Mouse (Mus musculus): ENCODE measurements around the gene Hsd17b11.

Hsd17b11 gene

DNA sequence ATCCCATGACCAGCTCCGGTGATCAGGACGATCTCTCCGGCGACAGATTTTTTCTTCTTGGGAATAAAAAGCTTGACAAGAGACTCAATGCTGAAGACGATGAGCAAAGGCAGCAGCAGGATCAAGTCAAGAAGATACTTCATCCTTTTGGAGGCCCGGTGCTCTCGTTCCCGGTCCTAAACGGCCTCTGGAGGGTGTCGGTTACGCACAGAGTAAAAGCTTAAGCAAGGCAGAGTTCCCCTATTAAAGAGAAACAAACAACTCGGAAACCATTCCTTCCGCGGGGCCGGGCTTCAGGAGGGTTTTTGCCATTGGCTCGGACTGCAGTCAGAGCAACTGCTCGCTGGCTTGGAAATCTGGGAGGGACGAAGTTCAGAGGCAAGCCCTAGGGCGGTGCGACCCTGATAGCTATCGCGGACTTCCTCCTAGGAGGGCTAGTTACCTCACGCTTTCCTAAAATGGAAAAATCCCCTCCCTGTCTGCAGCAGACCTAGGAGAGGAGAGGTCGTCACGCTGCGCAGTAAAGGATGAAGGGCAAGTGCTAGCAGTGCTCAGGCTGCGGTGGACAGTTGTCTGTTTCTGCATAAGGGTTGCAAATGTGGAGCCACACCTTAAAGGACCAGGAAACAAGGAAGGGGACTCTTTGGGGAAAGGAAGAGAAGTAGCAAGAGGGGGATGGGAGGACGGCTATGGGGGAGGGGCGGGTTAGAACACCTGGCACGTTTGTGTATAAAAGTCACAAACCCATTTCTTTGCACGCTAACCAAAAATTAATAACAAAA, at the start of gene Hsd17b11:
Gene Hsd17b11 (minus strand): TSS at position 323 of the 782 bp plus-strand sequence.
- ATAC-seq (ENCODE audit: low TSS enrichment), result peak; percentile 88

DNA sequence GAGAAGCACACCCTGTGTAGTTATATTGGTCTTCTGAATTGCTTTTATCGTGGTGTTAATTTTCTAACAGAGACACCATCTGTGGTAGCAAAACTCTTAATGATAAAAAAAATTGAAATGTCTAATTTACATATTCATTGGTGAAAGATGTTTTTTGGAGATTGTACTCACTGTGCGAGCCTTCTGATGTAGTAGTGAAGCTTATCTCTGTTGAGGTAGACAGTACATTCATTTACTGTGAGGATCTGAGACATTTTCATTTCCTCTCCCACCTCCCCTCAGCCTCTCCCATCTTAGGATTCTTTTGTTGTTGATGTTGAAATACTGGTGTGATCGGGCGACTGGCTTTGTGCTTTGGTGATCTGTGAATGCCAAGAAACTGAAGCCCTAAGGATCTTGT, 49.3 kb upstream of the Hsd17b11 start:
- ATAC-seq (ENCODE audit: low TSS enrichment), result no peak

DNA sequence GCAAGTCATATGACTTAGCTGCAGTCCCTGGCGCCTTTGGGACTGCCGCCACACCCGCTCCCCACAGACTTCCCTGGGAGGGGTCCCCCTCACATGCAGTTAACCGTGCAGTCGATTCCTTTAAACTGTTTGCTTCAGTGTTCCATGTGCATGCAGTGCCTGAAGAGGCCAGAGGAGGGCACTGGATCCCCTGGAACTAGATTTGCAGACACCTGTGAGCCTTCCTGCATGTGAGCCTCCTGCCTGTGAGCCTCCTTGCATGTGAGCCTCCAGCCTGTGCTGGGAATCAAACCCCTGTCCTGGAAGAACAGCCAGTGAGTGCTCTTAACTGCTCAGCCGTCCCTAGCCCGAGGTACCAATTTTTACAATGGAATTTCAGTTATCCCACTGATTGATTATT, 47.0 kb upstream of the Hsd17b11 start:
- peak; percentile 94 for ATAC-seq (ENCODE audit: low TSS enrichment)

GRCm38 (mm10) chr5:104062773-104063551, 41.2 kb upstream of the Hsd17b11 start:
- ATAC-seq (ENCODE audit: low TSS enrichment), result no peak

GRCm38 (mm10) chr5:104061936-104062772, 40.4 kb upstream of the Hsd17b11 start:
- ATAC-seq (ENCODE audit: low TSS enrichment), result peak; percentile 55; the same call in 1 of the 2 replicates

GRCm38 (mm10) chr5:104060429-104060828, 38.7 kb upstream of the Hsd17b11 start:
- ATAC-seq (ENCODE audit: low TSS enrichment), result 0 out of 2 replicates have a peak, but pooled peaks have one; percentile 14

- ATAC-seq (ENCODE audit: low TSS enrichment), result no peak
These were observed 37.9 kb upstream of the Hsd17b11 start for GRCm38 (mm10) chr5:104059628-104060027.

DNA sequence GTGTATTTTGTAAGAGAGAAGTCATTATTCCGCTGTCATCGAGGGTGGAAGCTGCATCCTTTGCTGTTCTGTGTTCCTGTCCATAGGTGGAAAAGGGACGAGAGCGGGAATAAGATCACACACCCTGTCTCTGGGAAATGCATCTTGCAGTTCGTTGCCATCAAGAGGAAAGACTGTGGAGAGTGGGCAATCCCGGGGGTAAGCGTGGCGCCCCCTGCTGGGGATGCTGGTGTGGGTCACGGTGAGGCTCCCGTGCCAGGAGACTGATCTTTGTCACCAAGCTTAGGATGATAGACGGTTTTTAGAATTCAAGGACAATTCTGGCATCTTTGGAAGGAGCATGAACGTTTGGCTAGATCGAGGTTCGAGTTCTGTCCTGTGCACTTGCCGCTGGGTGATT, 36.3 kb upstream of the Hsd17b11 start:
- no peak for ATAC-seq (ENCODE audit: low TSS enrichment)

DNA sequence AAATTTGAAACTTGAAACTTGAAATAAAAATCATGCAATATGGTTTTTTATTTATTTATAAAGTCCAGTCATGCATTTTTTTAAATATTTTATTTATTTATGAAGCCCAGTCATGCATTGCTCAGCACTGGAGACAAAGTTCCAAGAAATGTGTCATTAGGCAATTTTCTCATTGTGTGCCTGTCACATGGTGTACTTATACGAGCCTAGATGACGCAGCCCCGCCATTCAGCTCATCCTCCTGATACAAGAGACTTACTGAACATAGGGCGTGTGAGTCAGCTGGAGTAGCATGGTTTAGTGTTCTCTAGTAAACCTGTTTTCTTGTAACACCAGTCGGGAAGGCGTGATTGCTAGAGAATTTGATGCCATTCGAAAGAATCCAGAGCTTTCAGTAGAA, 34.6 kb upstream of the Hsd17b11 start:
- ATAC-seq (ENCODE audit: low TSS enrichment), result no peak

GRCm38 (mm10) chr5:104055816-104056215, 34.1 kb upstream of the Hsd17b11 start:
- ATAC-seq (ENCODE audit: low TSS enrichment), result no peak

- no peak for ATAC-seq (ENCODE audit: low TSS enrichment)
These were observed 33.2 kb upstream of the Hsd17b11 start for GRCm38 (mm10) chr5:104054938-104055337.

- no peak for ATAC-seq (ENCODE audit: low TSS enrichment)
These were observed 31.2 kb upstream of the Hsd17b11 start for GRCm38 (mm10) chr5:104052956-104053355.

DNA sequence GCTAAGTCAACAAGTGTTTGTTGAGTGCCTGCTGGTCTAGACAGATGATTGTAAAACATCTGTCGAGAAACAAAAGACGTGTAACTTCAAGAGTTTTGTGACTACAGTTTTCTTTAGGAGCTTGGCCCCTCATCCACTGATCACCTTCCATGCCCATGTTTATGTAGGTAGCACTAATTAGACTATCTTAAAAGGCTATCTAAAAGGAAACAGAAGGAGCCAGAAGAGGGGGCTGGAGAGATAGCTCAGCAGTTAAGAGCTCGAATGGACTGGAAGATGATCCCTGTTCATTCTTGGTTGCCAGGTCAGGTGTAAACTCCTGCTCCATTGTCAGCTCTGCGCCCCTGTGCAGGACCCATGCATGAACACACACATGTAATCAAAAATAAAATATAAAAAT, 26.4 kb upstream of the Hsd17b11 start:
- ATAC-seq (ENCODE audit: low TSS enrichment), result no peak

GRCm38 (mm10) chr5:104047200-104048105, 25.7 kb upstream of the Hsd17b11 start:
- peak; percentile 8 for ATAC-seq (ENCODE audit: low TSS enrichment)

DNA sequence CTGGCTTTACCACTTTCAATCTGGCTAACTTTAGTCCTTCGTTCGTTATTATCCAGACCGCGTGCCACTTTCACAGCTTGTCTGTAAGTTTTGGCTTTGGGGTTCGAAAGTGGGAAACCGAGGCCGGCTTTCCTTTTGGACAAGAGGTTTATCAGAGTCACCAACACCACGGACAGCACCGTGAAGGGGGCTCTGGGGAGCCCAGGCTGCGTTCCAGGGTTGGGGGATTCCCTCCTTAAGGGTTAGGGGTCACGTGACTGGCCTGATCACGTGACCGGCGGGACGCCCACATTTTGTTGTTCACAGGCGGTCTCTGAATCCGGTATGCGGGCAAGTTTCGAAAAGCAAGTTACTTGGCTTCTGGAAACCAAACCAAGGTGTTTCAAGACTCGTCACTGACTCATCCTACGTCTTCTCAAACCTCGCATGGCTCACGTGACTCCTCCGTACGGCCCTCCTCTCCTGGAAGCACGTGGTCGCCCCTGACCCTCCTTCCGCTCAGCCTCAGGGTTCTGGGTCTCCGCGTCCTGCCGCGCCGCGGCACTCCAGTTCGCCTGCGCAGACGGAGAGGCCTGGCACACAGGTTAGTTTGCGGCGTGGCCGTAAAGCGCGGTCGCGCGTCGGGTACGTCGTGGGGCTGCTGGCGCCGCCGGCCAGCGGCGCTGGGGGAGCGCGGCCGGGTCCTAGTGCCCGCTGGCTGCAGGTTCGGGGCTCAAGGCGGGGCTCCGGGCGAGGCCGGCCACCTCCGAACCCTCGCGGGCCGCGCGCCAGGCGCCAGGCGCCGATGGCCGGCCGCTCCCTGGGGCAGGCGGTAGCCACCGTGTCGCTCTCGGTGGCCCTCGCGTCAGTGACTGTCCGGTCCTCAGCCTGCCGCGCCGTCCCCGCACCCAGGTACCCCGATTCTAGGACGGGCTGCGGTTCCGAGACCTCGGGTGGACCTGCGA, 24.8 kb upstream of the Hsd17b11 start, which contains the start of gene Nudt9:
Gene Nudt9 (plus strand): TSS at position 51 of the 944 bp plus-strand sequence.
- peak; percentile 96 for ATAC-seq (ENCODE audit: low TSS enrichment)

DNA sequence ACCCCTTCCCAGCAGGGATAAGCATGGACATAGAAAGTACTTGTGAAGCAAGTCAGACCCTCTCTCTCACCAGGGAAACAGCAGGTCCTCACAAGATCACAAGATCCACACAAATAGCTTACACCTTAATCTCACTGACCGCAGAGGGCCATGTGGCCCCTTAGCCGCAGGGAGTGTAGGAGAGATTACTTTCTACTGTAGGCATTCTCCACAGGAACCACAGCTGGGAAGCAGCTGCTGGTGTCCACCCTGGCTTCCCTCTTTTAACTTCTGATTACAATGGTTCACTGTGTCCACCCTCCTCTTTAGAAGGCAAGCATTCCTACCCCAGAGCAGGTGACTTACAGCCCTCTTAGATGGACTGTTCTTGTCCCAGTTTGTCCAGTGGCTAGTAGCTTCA, 22.0 kb upstream of the Hsd17b11 start:
- no peak for ATAC-seq (ENCODE audit: low TSS enrichment)

- no peak for ATAC-seq (ENCODE audit: low TSS enrichment)
These were observed 21.2 kb upstream of the Hsd17b11 start for GRCm38 (mm10) chr5:104042906-104043305.

DNA sequence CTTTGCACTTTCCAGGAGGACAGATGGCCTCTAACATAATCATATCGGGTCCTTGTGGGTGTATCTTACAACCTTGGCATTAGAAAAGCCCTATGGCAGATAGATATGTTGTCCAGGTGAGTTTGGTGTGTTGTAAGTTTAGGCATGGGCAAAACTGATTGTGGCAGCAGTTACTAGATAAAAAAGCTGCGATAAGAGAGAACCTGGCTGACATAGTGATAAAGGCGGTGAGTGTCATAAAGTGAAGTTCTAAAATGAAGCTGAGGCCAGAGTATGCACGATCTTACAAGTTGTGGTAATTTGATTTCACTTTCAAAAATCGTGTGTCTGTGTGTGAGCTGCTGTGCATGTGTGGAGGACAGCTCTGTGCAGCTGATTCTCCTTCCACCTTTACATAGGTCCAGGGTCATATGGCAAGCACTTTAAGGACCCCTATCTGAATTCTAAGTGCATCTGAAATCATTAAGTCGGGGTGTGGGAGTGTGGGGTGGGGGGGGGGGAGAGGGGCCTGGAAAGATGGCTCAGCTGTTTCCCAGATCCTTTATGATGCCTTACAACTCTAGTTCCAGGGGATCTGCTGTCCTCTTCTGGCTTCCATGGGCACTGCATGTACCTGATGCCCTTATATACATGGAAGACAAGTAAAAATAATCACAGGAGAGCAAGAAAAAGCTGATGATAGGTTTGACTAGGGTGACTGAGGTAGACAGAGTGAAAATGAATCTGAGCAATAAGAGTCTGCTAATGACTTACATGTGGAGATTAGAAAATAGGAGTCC, 17.6 kb upstream of the Hsd17b11 start:
- ATAC-seq (ENCODE audit: low TSS enrichment), result peak; percentile 90

- no peak for ATAC-seq (ENCODE audit: low TSS enrichment)
These were observed 15.0 kb upstream of the Hsd17b11 start for GRCm38 (mm10) chr5:104036686-104037085.

All from frontal cortex, adult (tissue).